In genomic region chr13:97241787-97242280, GRCm38 (mm10) we compare ENCODE assay signal across 8 mouse cellular contexts. TPM values are rescaled to one million over a fixed set of nuclear protein-coding genes. Genes with fewer than 3 reads are reported as not detected.
DNase-seq lines count a peak whose midpoint lies in the region; ATAC-seq and TF ChIP-seq lines count a peak whose summit lies in the region.

No protein-coding gene starts in this region.

- peak overlapping the region; percentile 82 for H3K4me2 ChIP-seq in forebrain, postnatal 0 days (ENCODE audit: low read depth)
- peak overlapping the region; percentile 75 for H3K4me2 ChIP-seq in liver, embryonic 14.5 days (ENCODE audit: low read depth)

- peak overlapping the region; percentile 77 for H3K4me3 ChIP-seq in forebrain, postnatal 0 days (ENCODE audit: low read depth, low read length)
- H3K4me3 ChIP-seq in liver, embryonic 14.5 days (ENCODE audit: insufficient read depth in 1 of 2, low read depth in 2 of 2, low read length in 2 of 2), result peak overlapping the region; percentile 68

- no peak for ATAC-seq in CD4-positive, CD25-positive, alpha-beta regulatory T cell, adult 4 months
- no peak for ATAC-seq in forebrain, postnatal 0 days
- ATAC-seq in liver, embryonic 14.5 days (ENCODE audit: insufficient read depth), result no peak

- peak overlapping the region; percentile 87 for H3K9ac ChIP-seq in forebrain, postnatal 0 days
- H3K9ac ChIP-seq in liver, embryonic 14.5 days (replicated peaks), result peak overlapping the region; percentile 50

- 2% methylated on average over 20 of the region's 20 CpGs for WGBS in forebrain, postnatal 0 days
- 2% methylated on average over 20 of the region's 20 CpGs for WGBS in liver, embryonic 14.5 days (ENCODE audit: insufficient replicate concordance)

- DNase-seq in CD4-positive, CD25-positive, alpha-beta regulatory T cell, adult 2 months (ENCODE audit: low read depth, low spot score), result peak; percentile 23
- DNase-seq in 3T3-L1 (ENCODE audit: low read depth, low spot score), result peak; percentile 41
- peak; percentile 44 for DNase-seq in forebrain, postnatal 0 days
- no peak for DNase-seq in liver, embryonic 14.5 days (ENCODE audit: low read depth in 3 of 3, low spot score in 3 of 3)
- peak; percentile 43 for DNase-seq in yolk sac, embryonic 10.5 days (ENCODE audit: low spot score)
- no peak for DNase-seq in adrenal gland, postnatal 25 days
- DNase-seq in cerebellum, adult 18-20 months, result no peak

- H3K36me3 ChIP-seq in forebrain, postnatal 0 days (ENCODE audit: insufficient read depth), result peaks cover 18% of the 10 kb centered on the region
- H3K36me3 ChIP-seq in liver, embryonic 14.5 days (replicated peaks; ENCODE audit: control insufficient read depth, insufficient read depth, low read depth), result no peaks in the 10 kb centered on the region

- TF ChIP-seq EP300 in liver, embryonic 14.5 days (IDR thresholded peaks at IDR 0.05; ENCODE audit: low read depth), result no peak

- peak overlapping the region; percentile 98 for H3K27ac ChIP-seq in forebrain, postnatal 0 days (ENCODE audit: low read depth, low read length)
- H3K27ac ChIP-seq in liver, embryonic 14.5 days, result no peak overlapping the region

- H3K4me1 ChIP-seq in forebrain, postnatal 0 days (ENCODE audit: insufficient read depth), result peaks cover 22% of the 10 kb centered on the region
- peaks cover 0 to 13% of the 10 kb centered on the region in 2 experiments; a peak in 3 of 4 replicates for H3K4me1 ChIP-seq in liver, embryonic 14.5 days (replicated peaks; ENCODE audit: control insufficient read depth in 2 of 2, insufficient read depth in 2 of 2, low read length in 1 of 2)

- no peaks in the 10 kb centered on the region for H3K9me3 ChIP-seq in forebrain, postnatal 0 days (ENCODE audit: low read length)
- H3K9me3 ChIP-seq in liver, embryonic 14.5 days (ENCODE audit: control insufficient read depth, low read length), result no peaks in the 10 kb centered on the region

- H3K27me3 ChIP-seq in forebrain, postnatal 0 days (ENCODE audit: insufficient read depth, low read length), result no peaks in the 10 kb centered on the region
- H3K27me3 ChIP-seq in liver, embryonic 14.5 days (ENCODE audit: control insufficient read depth, insufficient read depth, low read length), result peaks cover 20% of the 10 kb centered on the region

- TF ChIP-seq CTCF in forebrain, postnatal 0 days (IDR thresholded peaks at IDR 0.05; ENCODE audit: low read depth), result no peak
- no peak for TF ChIP-seq CTCF in liver, embryonic 14.5 days (IDR thresholded peaks at IDR 0.05; ENCODE audit: low read depth)

RNA-seq across cellular contexts. Expression of gene Enc1, which starts 0.9 kb away (rescaled TPM):
- polyA plus RNA-seq in CD4-positive, CD25-positive, alpha-beta regulatory T cell, adult 4 months (2017; shearing (Covaris generic)), result 1 to 10 TPM; 2.8 to 3.5 TPM
- total RNA-seq in forebrain, postnatal 0 days (2014; rRNA removed), result 423 and 513 TPM in 2 replicates
- 76.8 and 80.3 TPM in 2 replicates for polyA plus RNA-seq in forebrain, postnatal 0 days (2015; fragmentation: Nextera tagmentation; extraction: Ambion mirVana)
- 1.7 TPM in 2 replicates for polyA plus RNA-seq in liver, embryonic 14.5 days (2012; rRNA removed)
- 0.62 and 0.87 TPM in 2 replicates for polyA plus RNA-seq in liver, embryonic 14.5 days (2014; fragmentation: Nextera tagmentation; extraction: Ambion mirVana)
- total RNA-seq in adrenal gland, postnatal 25 days (2021), result 5.9 and 6.1 TPM in 2 replicates

RNA-seq across cellular contexts. Expression of gene Hexb, which starts 43.7 kb away (rescaled TPM):
- 10 to 100 TPM; 65.3 to 71.7 TPM for polyA plus RNA-seq in CD4-positive, CD25-positive, alpha-beta regulatory T cell, adult 4 months (2017; shearing (Covaris generic))
- 49.2 and 54.3 TPM in 2 replicates for total RNA-seq in forebrain, postnatal 0 days (2014; rRNA removed)
- polyA plus RNA-seq in forebrain, postnatal 0 days (2015; fragmentation: Nextera tagmentation; extraction: Ambion mirVana), result 49.2 and 50.6 TPM in 2 replicates
- polyA plus RNA-seq in liver, embryonic 14.5 days (2012; rRNA removed), result 9.7 and 12.8 TPM in 2 replicates
- 17.8 and 18.4 TPM in 2 replicates for polyA plus RNA-seq in liver, embryonic 14.5 days (2014; fragmentation: Nextera tagmentation; extraction: Ambion mirVana)
- total RNA-seq in adrenal gland, postnatal 25 days (2021), result 20.3 and 26.6 TPM in 2 replicates

Comparison
In these comparisons a context has a peak if more than half of its experiments do, and no peak if none do; other contexts are left out.
1. DNase-seq: peak in CD4-positive, CD25-positive, alpha-beta regulatory T cell, adult 2 months (single experiment), 3T3-L1 (single experiment), forebrain, postnatal 0 days (single experiment) and yolk sac, embryonic 10.5 days (single experiment); none in liver, embryonic 14.5 days (0 of 3), adrenal gland, postnatal 25 days (single experiment) and cerebellum, adult 18-20 months (0 of 2).
2. RNA of gene Enc1, which starts 0.9 kb away (polyA plus RNA-seq): 76.8 to 80.3 TPM in forebrain, postnatal 0 days; 2.8 to 3.5 TPM in CD4-positive, CD25-positive, alpha-beta regulatory T cell, adult 4 months and 0.62 to 1.7 TPM in liver, embryonic 14.5 days; every median in the first group is over 10 times any median in the second.